Mouse (Mus musculus) ES-CJ7 (cell line): ENCODE data around the gene Atp6ap1.

Source experiments
- DNase-seq: peaks from one replicate; pipeline ENCODE4 v3.0.0; 2011; ENCODE audit warnings: low read depth, low spot score

Gene Atp6ap1

GRCm38 (mm10) chrX:74296538-74297448 lies at the start of gene Atp6ap1:
TSS of gene Atp6ap1 (plus strand) at chrX:74297097.
- DNase-seq = peak; percentile 95

GRCm38 (mm10) chrX:74248651-74249050 lies 48.2 kb upstream of the Atp6ap1 start:
- peak; percentile 79 for DNase-seq

- peak; percentile 24 for DNase-seq
Measured at GRCm38 (mm10) chrX:74249615-74250014, 47.3 kb upstream of the Atp6ap1 start, which contains the start of gene Flna. TSS of gene Flna (minus strand) at chrX:74249820.

- DNase-seq = peak; percentile 95
Measured at GRCm38 (mm10) chrX:74254153-74254887, 42.6 kb upstream of the Atp6ap1 start, which contains the start of gene Emd. TSS of gene Emd (plus strand) at chrX:74254687.

GRCm38 (mm10) chrX:74254888-74255565 lies 41.9 kb upstream of the Atp6ap1 start:
- DNase-seq = no peak

- no peak for DNase-seq
Measured at GRCm38 (mm10) chrX:74257746-74258145, 39.2 kb upstream of the Atp6ap1 start.

GRCm38 (mm10) chrX:74269736-74270061 lies 27.2 kb upstream of the Atp6ap1 start:
- DNase-seq = no peak

- DNase-seq = peak; percentile 99
Measured at GRCm38 (mm10) chrX:74270062-74270901, 26.6 kb upstream of the Atp6ap1 start, which contains the start of gene Rpl10. TSS of gene Rpl10 (plus strand) at chrX:74270812.

GRCm38 (mm10) chrX:74270902-74271551 lies 25.9 kb upstream of the Atp6ap1 start:
- peak; percentile 32 for DNase-seq

GRCm38 (mm10) chrX:74273422-74274322 lies 23.2 kb upstream of the Atp6ap1 start:
- peak; percentile 28 for DNase-seq

GRCm38 (mm10) chrX:74277916-74278315 lies 19.0 kb upstream of the Atp6ap1 start:
- DNase-seq = no peak

- DNase-seq = no peak
Measured at GRCm38 (mm10) chrX:74281041-74281731, 15.7 kb upstream of the Atp6ap1 start.

GRCm38 (mm10) chrX:74281732-74282394 lies 15.0 kb upstream of the Atp6ap1 start, which contains the start of the genes Taz and Dnase1l1:
TSS of gene Taz (plus strand) at chrX:74281912.
TSS of gene Dnase1l1 (minus strand) at chrX:74282337.
- peak; percentile 80 for DNase-seq

- peak; percentile 90 for DNase-seq
Measured at GRCm38 (mm10) chrX:74282395-74283091, 14.4 kb upstream of the Atp6ap1 start.

- DNase-seq = no peak
Measured at GRCm38 (mm10) chrX:74283092-74283437, 13.8 kb upstream of the Atp6ap1 start.

GRCm38 (mm10) chrX:74293431-74293830 lies 3.5 kb upstream of the Atp6ap1 start:
- DNase-seq = no peak

GRCm38 (mm10) chrX:74298348-74298747 lies 1.5 kb downstream of the Atp6ap1 start:
- DNase-seq = no peak

- no peak for DNase-seq
Measured at GRCm38 (mm10) chrX:74299721-74300120, 2.8 kb downstream of the Atp6ap1 start.
